Mouse (Mus musculus) brain, embryonic 14.5 days (tissue): ENCODE results near the gene Ripk3. TPM values are rescaled to one million over a fixed set of nuclear protein-coding genes. Genes with fewer than 3 reads are reported as not detected.
A peak's percentile ranks its signal among the peaks of the same experiment; 100 is the strongest.

Experiments used
- DNase-seq: peaks from one replicate; pipeline ENCODE4 v3.0.0-alpha.2; 2011; ENCODE audit warnings: low read depth
- CTCF ChIP-seq: fragments of 200-500 bp; IDR thresholded peaks from 2 replicates; pipeline ENCODE4 v1.5.1; 2012; ENCODE audit warnings: inconsistent platforms, mild to moderate bottlenecking, moderate library complexity, borderline replicate concordance; ENCODE audit not compliant: insufficient read depth, insufficient read length; ENCODE audit errors: extremely low read depth
- POLR2A ChIP-seq: fragments of 200-500 bp; IDR thresholded peaks from 2 replicates; pipeline ENCODE4 v1.6.1; 2012; ENCODE audit warnings: mild to moderate bottlenecking, inconsistent platforms, borderline replicate concordance; ENCODE audit not compliant: poor library complexity, insufficient read depth, insufficient read length, severe bottlenecking; ENCODE audit errors: extremely low read depth
- polyA plus RNA-seq: library from polyadenylated mRNA; depleted of rRNA; stranded (reverse); fragments of >200 nt; gene quantifications from 2 replicates; pipeline ENCODE4 v1.2.3, GENCODE M21; 2012

Gene Ripk3
- polyA plus RNA-seq, 1 experiment = 2.6 TPM

GRCm38 (mm10) chr14:55769087-55769703, 19.5 kb downstream of the Ripk3 start:
- TF ChIP-seq CTCF (no peak), POLR2A (no peak)
- DNase-seq = no peak

GRCm38 (mm10) chr14:55768555-55768954, 20.1 kb downstream of the Ripk3 start:
- DNase-seq = no peak
- TF ChIP-seq POLR2A (no peak), CTCF (no peak)

GRCm38 (mm10) chr14:55767519-55768414, 20.9 kb downstream of the Ripk3 start:
- no peak for TF ChIP-seq POLR2A
- TF ChIP-seq CTCF = peak; percentile 43; the same call in 1 of the 2 replicates
- peak; percentile 64 for DNase-seq

- TF ChIP-seq CTCF (no peak), POLR2A (no peak)
- no peak for DNase-seq
Measured at GRCm38 (mm10) chr14:55765696-55766095, 23.0 kb downstream of the Ripk3 start, which contains the start of gene Ltb4r1. Gene Ltb4r1 (plus strand): TSS chr14:55765962.

- TF ChIP-seq CTCF (no peak), POLR2A (no peak)
- no peak for DNase-seq
Measured at GRCm38 (mm10) chr14:55763166-55763565, 25.5 kb downstream of the Ripk3 start.

DNA sequence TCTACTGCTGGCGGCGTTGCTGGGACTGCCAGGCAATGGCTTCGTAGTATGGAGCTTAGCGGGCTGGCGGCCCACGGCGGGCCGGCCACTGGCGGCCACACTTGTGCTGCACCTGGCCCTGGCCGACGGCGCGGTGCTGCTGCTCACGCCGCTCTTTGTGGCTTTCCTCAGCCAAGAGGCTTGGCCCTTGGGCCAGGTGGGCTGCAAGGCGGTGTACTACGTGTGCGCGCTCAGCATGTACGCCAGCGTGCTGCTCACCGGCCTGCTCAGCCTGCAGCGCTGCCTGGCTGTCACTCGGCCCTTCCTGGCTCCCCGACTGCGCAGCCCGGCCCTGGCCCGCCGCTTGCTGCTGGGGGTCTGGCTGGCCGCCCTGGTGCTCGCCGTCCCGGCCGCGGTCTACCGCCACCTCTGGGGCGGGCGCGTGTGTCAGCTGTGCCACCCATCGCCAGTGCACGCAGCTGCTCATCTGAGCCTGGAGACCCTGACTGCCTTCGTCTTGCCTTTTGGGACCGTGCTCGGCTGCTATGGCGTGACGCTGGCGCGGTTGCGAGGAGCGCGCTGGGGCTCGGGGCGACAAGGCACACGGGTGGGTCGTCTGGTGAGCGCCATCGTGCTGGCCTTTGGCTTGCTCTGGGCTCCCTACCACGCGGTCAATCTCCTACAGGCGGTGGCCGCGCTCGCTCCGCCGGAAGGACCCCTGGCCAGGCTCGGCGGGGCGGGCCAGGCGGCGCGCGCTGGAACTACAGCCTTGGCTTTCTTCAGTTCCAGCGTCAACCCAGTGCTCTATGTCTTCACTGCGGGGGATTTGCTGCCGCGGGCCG, 26.5 kb downstream of the Ripk3 start:
- 0 out of 2 replicates have a peak, but pooled peaks have one; percentile 7 for TF ChIP-seq POLR2A
- TF ChIP-seq CTCF = peak; percentile 50

GRCm38 (mm10) chr14:55761163-55761562, 27.5 kb downstream of the Ripk3 start, which contains the start of gene Ltb4r2:
Gene Ltb4r2 (plus strand): TSS chr14:55761428.
- DNase-seq = no peak
- no peak for TF ChIP-seq CTCF
- no peak for TF ChIP-seq POLR2A

More for the DNA sequence above, 26.5 kb downstream of the Ripk3 start:
- DNase-seq = peak; percentile 71

- peak; percentile 73 for TF ChIP-seq CTCF
- peak; percentile 76 for DNase-seq
Measured at GRCm38 (mm10) chr14:55760156-55760555, 28.5 kb downstream of the Ripk3 start.

DNA sequence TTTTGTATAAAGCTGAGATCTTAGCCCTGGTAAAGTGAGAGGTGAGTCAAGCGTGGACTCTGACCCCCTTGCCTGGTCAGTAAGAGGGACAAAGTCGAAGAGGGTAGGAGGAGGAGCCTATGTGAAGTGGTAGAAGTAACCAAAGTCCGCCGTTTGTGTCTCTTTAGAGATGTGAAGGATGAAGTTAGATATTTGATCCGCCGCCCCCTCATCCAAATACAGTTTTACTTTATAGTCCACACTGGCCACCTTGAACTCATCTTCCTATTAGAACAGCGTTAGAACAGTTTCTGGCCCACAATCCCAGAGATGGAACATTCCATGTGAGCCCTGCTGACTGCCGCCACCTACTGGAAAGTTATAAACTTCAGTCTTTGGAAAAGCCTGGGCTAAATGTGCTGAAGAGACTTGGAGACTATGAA, 30.3 kb downstream of the Ripk3 start, which contains the start of gene Cideb:
Cideb (minus strand) TSS at position 96 of the 422 bp plus-strand sequence.
- TF ChIP-seq CTCF (peak; percentile 70; the same call in 1 of the 2 replicates), POLR2A (no peak)
- peak; percentile 69 for DNase-seq

DNA sequence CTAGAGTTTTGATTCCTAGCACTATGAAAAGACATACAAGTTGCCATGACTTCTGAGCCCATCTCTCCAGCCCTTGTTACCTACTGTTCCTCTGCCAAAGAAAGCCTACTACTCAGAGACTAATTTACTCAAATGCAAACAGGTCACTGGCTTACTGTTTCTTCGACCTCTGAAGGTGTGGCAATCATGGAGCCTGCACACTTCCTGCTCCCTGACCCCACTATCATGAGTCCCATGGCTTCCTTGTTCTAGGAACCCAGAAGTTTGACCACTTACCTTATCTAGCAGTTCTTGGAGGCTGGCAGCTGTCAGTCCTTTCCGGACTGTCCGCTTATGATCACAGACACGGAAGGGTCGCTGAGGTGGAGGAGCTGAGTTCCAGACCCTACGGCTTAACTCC, 31.1 kb downstream of the Ripk3 start:
- TF ChIP-seq CTCF = no peak
- no peak for DNase-seq
